Mouse (Mus musculus) CH12.LX (cell line): ENCODE measurements around the gene Cdh10.

Experiments
- CTCF ChIP-seq, 2 experiments: IDR thresholded peaks in 1 of 2; conservative IDR thresholded peaks in 1 of 2; 2 replicates each; pipeline ENCODE4 v1.5.1; 2011 to 2012; ENCODE audit warnings: low read depth in 2 of 2, low read length in 2 of 2, improper control_type of control experiment in 1 of 2, inconsistent platforms in 1 of 2, mild to moderate bottlenecking in 1 of 2, moderate library complexity in 1 of 2
- MAX ChIP-seq: IDR thresholded peaks from 2 replicates; pipeline ENCODE4 v1.6.1; 2011; ENCODE audit warnings: low read length, improper control_type of control experiment

DNA sequence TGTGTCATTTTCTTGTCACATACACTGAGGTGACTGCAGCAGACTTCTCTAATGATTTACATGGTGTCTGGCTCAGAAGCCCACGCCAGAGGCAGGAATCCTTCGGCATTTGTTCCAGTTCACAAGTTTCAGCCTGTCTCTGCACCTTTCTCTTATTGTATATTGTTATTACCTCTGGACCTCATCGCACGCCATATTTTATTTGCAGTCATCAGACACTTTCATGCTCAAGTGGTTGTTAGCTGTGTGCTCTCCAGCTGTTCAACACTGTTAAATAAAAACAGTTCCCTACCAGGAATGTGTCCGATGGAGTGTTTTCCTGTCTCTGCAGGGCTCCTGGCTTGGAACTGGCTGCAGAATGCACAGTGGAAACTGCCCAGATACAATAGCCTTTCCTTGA, 26.1 kb downstream of the Cdh10 start:
- TF ChIP-seq CTCF (conservative IDR thresholded peaks at IDR 0.05 in 1 of 2, IDR thresholded peaks at IDR 0.05 in 1 of 2; ENCODE audit: low read depth in 2 of 2, low read length in 2 of 2) (no peak), MAX (no peak)
